Mouse (Mus musculus) kidney, postnatal 36 days (tissue): ENCODE results near the gene Ubc.

ENCODE experiments used
- DNase-seq, 2 experiments: peaks; one replicate each; pipeline ENCODE4 v3.0.0; 2021 to 2022; ENCODE audit warnings: mixed read lengths in 2 of 2

Ubc gene

GRCm38 (mm10) chr5:125382673-125383558 lies 7.1 kb downstream of the Ubc start:
- DNase-seq, result peak; percentile 78 to 80

- peak in 1 of 2 experiments; percentile 29 for DNase-seq
These were observed 7.9 kb downstream of the Ubc start for GRCm38 (mm10) chr5:125381954-125382672.

GRCm38 (mm10) chr5:125378919-125379318 lies 11.1 kb downstream of the Ubc start:
- DNase-seq, result no peak

- DNase-seq, result no peak
These were observed 12.8 kb downstream of the Ubc start for GRCm38 (mm10) chr5:125377214-125377613.

- DNase-seq, result no peak
These were observed 14.1 kb downstream of the Ubc start for GRCm38 (mm10) chr5:125375871-125376270.

GRCm38 (mm10) chr5:125372027-125372426 lies 18.0 kb downstream of the Ubc start:
- no peak for DNase-seq

- peak in 1 of 2 experiments; percentile 9 for DNase-seq
These were observed 18.9 kb downstream of the Ubc start for GRCm38 (mm10) chr5:125370950-125371693.

- DNase-seq, result peak; percentile 74 to 80
These were observed 21.4 kb downstream of the Ubc start for GRCm38 (mm10) chr5:125368568-125368967.

- no peak for DNase-seq
These were observed 21.8 kb downstream of the Ubc start for GRCm38 (mm10) chr5:125368156-125368555.

- no peak for DNase-seq
These were observed 25.1 kb downstream of the Ubc start for GRCm38 (mm10) chr5:125364851-125365429.

- DNase-seq, result peak; percentile 85 to 90
These were observed 26.1 kb downstream of the Ubc start for GRCm38 (mm10) chr5:125363894-125364293.

GRCm38 (mm10) chr5:125360981-125361510 lies 29.0 kb downstream of the Ubc start:
- DNase-seq, result no peak

- DNase-seq, result peak; percentile 58 to 69
These were observed 29.4 kb downstream of the Ubc start for GRCm38 (mm10) chr5:125360566-125360965.

GRCm38 (mm10) chr5:125358270-125358608 lies 31.8 kb downstream of the Ubc start:
- no peak for DNase-seq

GRCm38 (mm10) chr5:125357543-125358269 lies 32.3 kb downstream of the Ubc start:
- no peak for DNase-seq

- DNase-seq, result no peak
These were observed 34.4 kb downstream of the Ubc start for GRCm38 (mm10) chr5:125355650-125356049.

GRCm38 (mm10) chr5:125354885-125355492 lies 35.0 kb downstream of the Ubc start:
- DNase-seq, result no peak

- no peak for DNase-seq
These were observed 37.2 kb downstream of the Ubc start for GRCm38 (mm10) chr5:125352781-125353294.

- DNase-seq, result no peak
These were observed 38.1 kb downstream of the Ubc start for GRCm38 (mm10) chr5:125351939-125352338.

GRCm38 (mm10) chr5:125351057-125351456 lies 38.9 kb downstream of the Ubc start:
- no peak for DNase-seq

- DNase-seq, result no peak
These were observed 40.6 kb downstream of the Ubc start for GRCm38 (mm10) chr5:125349391-125349790.
